Mouse (Mus musculus) left cerebral cortex, adult 18-20 months (tissue): ENCODE results near the gene Fbf1. TPM values are rescaled to one million over a fixed set of nuclear protein-coding genes. Genes with fewer than 3 reads are reported as not detected.

ENCODE experiments used
- DNase-seq, 2 experiments: peaks; one replicate each; pipeline ENCODE4 v3.0.0; 2021 to 2022; ENCODE audit warnings: low spot score in 2 of 2, mixed read lengths in 1 of 2
- total RNA-seq, 2 experiments: library from RNA; stranded (reverse); gene quantifications; 2 replicates each; pipeline ENCODE4 v1.2.3; 2021

Fbf1 gene
- total RNA-seq, 2 experiments from 2014 or later = 75.9 to 81.3 TPM

DNA sequence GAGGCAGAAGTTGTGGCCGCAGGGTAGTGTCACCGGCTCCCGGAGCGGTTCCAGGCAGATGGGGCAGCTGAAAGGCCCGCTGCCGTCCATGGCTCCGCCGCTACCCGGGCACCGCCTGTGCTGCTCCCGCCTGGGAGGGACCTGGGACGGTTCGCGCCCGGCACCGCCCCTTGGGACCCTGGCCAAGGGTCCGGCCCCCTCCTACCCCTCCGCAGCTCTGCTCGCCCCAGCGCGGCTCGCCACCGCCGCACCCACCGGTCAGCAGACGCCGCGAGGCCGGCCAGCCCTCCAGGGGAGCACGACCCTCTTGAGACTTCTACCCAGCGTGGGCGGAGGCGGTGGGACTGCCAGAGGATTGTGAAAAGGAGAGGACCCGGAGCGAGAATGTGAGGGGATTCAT lies 57.8 kb downstream of the Fbf1 start:
- no peak for DNase-seq

GRCm38 (mm10) chr11:116109441-116110081 lies 58.4 kb downstream of the Fbf1 start:
- no peak for DNase-seq

GRCm38 (mm10) chr11:116108464-116109137 lies 59.4 kb downstream of the Fbf1 start:
- peak in 1 of 2 experiments; percentile 46 for DNase-seq

DNA sequence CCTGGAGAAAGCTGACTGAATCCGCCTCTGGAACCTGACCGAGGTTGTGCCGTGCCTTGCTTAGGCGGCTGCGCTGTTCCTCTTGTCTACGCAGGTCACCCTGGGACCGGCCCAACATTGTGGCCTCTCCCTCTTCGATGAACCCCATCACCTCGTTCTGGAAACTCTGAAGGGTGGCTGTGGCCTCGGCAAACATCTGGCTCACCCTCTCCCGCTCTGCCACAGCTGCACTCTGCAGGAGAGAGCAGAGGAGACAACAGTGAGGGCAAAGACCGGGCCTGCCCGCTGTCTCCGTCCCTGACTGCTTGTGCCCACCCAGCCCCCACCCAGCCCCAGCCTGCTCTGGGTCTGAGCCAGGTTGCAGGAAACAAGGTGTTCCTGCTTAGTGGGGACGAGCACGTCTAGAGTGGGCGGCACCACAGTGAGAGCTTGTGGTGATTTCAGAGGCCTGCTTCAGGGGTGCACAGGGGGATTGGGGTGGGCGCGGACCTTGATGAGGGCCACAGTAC lies 60.1 kb downstream of the Fbf1 start:
- DNase-seq = no peak

GRCm38 (mm10) chr11:116106963-116107776 lies 60.8 kb downstream of the Fbf1 start:
- DNase-seq = no peak

DNA sequence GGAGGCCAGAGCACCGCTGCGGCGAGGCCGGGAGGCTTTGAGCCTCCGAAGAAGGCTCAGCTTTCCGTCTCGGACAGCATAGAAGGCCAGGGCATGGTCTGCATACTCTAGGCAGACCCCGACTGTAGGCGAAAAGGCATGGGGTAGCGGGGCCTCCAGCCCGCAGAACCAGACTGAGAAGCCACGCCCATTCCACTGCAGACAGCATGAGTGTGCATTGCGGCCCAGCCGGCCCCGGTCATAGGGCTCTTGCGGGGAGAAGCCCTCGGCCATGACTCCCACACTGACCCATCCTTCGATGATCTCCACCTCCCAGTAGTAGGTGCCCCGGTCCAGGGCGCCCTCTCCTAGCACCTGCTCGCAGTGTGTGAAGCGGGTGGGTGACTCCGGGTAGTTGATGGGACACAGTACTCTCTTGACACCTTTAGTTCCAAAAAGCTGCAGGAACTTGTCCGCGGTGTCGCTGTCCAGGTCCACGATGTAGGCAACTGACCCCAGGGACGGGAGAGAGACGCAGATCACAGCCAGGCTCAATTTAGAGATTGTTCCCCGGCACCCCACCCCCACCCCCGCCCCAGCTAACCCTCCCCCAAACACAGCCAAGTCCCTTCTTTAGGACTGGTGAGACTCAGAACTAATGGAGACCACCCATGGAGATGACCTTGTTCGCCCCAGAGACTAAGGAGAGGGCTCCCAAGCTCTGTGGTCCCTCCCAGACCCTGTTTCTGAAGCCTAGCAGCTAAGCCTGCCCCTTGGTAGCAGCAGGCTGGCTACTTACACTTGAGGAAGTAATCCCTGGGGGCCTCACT lies 61.6 kb downstream of the Fbf1 start:
- no peak for DNase-seq

DNA sequence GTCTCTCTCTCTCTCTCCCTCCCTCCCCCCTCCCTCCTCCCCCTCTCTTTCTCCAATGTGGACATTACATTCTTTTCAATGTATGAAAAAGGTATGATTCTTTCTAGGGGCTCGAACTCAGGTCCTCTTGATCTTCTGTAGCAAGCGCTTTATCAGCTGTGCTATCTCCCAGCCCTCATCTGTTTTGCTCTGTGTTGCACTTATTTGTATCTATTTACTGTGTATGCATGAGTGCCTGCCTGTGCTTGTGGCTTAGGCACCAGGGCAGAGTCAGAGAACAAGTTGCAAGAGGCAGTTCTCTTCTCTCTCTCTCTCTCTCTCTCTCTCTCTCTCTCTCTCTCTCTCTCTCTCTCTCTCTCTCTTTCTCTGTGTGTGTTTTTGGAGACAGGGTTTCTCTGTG lies 62.9 kb downstream of the Fbf1 start:
- DNase-seq = no peak

- DNase-seq = no peak
Measured at GRCm38 (mm10) chr11:116104006-116104646, 63.8 kb downstream of the Fbf1 start.

DNA sequence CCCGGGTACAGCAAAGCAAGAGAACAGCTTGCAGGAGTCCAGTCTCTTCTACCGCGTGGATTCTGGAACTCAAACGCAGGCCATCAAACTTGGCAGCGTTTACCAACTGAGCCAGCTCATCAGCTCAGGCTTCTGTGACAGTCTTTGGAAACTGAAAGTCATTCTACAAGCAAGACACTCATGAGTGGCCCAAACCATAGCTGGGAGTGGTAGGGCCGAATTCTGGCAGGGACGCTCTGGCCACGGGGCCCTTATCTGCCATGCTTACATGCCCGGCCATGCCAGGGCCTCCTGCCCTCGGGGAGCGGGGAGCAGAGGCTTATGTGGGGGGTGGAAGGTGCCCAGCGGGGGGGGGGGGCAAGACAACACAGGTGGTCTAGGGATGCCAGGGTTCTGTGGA lies 64.4 kb downstream of the Fbf1 start:
- DNase-seq = no peak

GRCm38 (mm10) chr11:116102472-116102871 lies 65.5 kb downstream of the Fbf1 start:
- DNase-seq = no peak

DNA sequence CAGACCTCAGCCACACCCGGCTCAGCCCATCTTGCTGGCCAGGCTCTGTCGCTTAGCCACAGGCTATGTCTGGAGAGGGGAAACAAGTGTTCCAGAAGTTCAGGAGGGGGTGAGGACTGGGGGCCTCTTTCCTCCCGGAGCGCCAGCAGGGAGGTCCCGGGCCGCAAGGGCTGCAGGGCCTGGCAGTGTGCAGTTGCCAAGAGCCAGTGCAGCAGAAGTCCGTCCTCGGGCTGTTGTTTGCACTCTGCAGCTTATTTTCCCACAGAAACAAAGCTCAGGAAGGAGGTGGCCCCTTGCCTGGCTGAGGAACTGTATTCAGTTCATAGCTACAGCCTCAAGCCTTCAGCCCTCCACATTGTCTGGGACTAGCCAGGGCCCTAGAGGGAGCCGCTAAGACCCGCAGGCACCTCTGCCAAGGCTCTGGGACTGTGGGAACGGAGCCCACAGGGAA lies 66.0 kb downstream of the Fbf1 start:
- no peak for DNase-seq

DNA sequence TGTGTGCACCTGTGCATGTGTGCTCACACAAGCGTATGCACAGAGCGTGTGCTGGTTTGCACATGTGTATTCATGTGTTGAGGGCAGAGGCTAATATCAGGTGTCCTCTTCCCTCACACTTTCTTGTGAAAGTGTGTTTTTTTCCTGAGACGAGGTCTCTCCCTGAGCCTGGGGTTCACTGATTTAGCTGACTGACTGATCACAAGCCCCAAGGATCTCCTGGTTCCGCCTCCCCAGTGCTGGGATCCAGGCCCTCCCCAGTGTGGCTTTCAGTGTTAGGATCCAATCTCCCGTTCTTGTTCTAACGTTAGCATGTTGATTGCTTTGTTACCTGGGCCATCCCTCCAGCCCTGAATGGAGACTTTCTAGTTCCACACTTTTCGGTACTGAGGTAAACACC lies 67.1 kb downstream of the Fbf1 start:
- no peak for DNase-seq

DNA sequence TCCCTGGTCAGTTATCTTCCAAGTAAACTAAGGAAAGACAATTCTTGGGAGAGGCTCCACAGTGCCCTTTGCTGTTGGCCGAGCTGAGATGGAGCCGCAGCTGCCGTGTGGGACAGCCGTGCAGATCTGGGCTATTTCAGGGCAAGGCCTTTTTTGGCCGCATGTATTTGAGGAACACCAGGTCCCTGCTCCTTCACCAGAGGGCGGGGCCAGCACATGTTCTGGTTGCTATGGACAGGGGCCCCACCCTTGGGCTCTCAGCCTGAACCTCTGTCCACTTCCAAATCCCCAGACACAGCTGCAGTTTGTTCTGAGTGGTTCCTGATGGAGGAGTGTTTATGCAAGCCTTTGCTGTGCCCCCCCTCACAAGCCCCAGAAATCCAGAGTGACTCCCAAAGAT lies 67.6 kb downstream of the Fbf1 start:
- DNase-seq = no peak

GRCm38 (mm10) chr11:116099462-116099861 lies 68.5 kb downstream of the Fbf1 start:
- DNase-seq = no peak

- DNase-seq = no peak
Measured at GRCm38 (mm10) chr11:116098711-116099460, 69.1 kb downstream of the Fbf1 start.

GRCm38 (mm10) chr11:116096213-116097108 lies 71.5 kb downstream of the Fbf1 start:
- no peak for DNase-seq

DNA sequence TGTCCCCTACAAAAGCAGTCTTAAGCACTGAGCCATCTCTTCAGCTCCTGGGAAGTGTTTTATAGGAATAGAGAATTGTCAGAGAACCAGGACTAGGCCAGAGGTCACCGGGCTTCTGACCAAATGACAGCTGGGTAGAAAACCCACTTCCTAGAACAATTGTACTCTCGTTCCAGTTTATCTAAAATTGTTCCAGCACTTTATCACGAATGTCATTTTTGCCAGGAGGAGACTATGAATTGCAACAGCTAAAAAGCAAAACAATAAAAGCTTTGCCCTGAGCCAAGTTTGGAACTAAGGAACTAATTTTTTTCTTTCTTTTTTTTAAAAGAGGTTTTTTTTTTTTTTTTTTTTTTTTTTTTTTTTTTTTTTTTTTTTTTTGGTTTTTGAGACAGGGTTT lies 72.4 kb downstream of the Fbf1 start:
- DNase-seq = no peak

DNA sequence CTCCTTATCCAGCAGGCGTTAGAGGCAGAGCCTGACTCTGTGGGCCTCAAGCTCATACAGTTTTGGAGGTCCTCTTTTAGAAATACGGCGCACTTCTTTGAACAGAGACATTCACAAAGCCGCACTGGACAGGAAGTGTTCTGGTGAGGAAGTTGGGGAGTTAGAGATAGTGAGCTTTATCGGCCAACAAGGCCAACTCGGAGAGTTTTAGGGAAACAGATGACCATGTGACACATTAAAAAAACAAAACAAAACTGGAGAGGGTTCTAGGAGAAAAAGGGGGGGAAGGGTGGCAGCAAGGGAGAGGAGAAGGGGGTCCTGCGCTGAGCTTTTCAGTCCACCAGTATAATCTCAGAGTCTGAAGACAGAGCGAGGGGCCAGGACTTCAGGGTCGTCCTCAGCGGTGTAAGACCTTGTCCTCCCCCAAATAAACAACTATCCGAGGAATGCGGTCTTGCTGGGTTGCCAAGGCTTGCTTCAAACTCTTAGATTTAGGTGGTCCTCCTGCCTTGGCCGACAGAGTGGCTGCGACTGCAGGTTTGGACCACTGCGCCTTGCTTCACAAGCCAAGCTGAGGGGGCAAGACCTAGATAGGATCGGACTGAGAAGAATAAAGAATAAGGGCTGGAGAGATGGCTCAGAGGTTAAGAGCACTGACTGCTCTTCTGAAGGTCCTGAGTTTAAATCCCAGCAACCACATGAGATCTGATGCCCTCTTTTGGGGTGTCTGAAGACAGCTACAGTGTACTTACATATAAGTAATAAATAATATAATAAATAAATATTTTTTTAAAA lies 74.0 kb downstream of the Fbf1 start:
- DNase-seq = no peak
